Mouse (Mus musculus) cerebellum, adult 11 months (tissue): ENCODE measurements around the gene Pnliprp1.
A peak's percentile ranks its signal among the peaks of the same experiment; 100 is the strongest.

Source experiments
- DNase-seq: peaks from one replicate; pipeline ENCODE4 v3.0.0; 2022

Gene Pnliprp1

GRCm38 (mm10) chr19:58728445-58729031, at the start of gene Pnliprp1:
TSS of gene Pnliprp1 (plus strand) at chr19:58728887.
- DNase-seq = no peak

- no peak for DNase-seq
These were observed 39.8 kb upstream of the Pnliprp1 start for GRCm38 (mm10) chr19:58688933-58689332.

GRCm38 (mm10) chr19:58695314-58695713, 33.4 kb upstream of the Pnliprp1 start:
- no peak for DNase-seq

DNA sequence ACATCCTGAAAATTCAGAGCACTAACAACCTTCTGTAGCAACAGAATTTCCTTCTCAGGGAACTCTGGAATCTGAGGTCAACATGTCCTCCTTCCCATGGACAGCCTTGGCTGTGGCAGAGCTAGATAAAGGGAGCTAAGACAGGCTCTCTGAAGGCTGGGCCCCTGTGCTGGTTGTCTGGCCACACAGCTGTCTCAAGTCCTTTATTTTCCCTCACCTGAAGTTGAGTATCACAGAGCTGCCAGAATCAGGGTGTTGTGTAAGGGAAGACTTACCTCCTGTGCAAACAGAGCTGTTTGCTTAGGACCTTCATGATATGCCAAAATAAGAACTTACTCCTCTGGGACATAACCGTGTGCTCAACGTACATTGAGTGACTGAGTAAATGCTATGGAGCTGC, 32.5 kb upstream of the Pnliprp1 start:
- DNase-seq = no peak

GRCm38 (mm10) chr19:58704556-58704955, 24.1 kb upstream of the Pnliprp1 start:
- no peak for DNase-seq

- DNase-seq = no peak
These were observed 20.1 kb upstream of the Pnliprp1 start for GRCm38 (mm10) chr19:58708611-58709010.

DNA sequence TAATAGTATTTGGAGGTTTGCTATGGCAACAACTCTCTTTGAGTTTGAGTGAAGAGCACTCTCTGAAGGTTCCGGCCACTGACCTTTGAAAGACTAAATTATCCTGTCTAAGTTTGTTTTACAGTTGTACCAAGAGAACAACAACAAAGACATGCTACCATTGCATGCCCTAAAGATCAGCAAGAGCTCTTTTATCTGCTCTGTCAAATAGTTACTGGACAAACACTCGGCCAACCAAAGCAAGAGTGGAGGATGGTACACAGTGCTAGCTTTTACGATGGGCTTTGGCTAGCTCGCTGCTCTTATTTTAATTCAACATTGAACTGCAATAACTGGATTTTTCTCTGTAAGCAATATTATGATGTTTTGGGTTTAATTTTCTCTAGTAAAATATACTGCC, 10.8 kb upstream of the Pnliprp1 start:
- no peak for DNase-seq

DNA sequence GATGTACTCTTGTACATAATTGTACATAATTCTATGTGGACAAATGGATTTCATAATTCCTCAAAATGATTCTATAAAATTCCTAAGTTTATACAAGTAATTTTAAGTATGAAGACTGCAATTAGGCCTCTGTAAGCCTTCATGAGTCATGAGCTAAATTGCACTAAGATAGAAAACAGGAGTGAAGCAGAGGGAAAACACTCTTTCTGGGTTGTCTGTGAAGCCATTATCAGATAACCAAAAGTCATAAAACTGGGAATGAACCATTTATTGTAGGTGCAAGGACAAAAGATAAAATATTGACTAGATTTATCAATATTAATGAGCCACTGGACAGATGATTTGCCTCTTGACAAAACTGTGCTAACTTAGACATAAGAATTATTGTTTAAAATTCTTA, 8.2 kb upstream of the Pnliprp1 start:
- DNase-seq = no peak

DNA sequence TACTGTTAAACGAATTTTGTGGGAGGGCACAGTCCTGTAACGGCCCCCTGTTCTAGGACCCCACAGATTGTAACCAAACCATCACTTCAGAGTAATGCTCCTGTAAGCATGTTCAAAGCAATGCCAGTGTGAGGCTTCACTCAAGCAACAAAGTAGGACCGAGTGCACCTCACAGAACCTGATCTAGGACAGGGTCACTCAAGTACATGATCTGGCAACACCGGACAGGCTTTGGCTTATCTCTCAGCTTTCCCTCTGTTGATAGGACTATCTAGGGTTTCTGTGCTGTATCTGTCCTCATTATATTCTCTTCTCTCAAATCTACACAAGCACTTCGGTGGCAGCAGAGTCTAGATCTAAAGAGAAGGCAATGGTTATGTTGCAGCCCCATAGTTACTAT, 2.1 kb upstream of the Pnliprp1 start:
- no peak for DNase-seq

- DNase-seq = no peak
These were observed 931 bp upstream of the Pnliprp1 start for GRCm38 (mm10) chr19:58727756-58728155.

- no peak for DNase-seq
These were observed 4.5 kb downstream of the Pnliprp1 start for GRCm38 (mm10) chr19:58733216-58733615.

- DNase-seq = no peak
These were observed 9.4 kb downstream of the Pnliprp1 start for GRCm38 (mm10) chr19:58738111-58738510.

- no peak for DNase-seq
These were observed 12.3 kb downstream of the Pnliprp1 start for GRCm38 (mm10) chr19:58741036-58741435.

- no peak for DNase-seq
These were observed 14.0 kb downstream of the Pnliprp1 start for GRCm38 (mm10) chr19:58742711-58743110.

GRCm38 (mm10) chr19:58743736-58744135, 15.0 kb downstream of the Pnliprp1 start:
- DNase-seq = no peak

GRCm38 (mm10) chr19:58747498-58748000, 18.9 kb downstream of the Pnliprp1 start:
- no peak for DNase-seq

GRCm38 (mm10) chr19:58750822-58751221, 22.1 kb downstream of the Pnliprp1 start:
- DNase-seq = no peak

DNA sequence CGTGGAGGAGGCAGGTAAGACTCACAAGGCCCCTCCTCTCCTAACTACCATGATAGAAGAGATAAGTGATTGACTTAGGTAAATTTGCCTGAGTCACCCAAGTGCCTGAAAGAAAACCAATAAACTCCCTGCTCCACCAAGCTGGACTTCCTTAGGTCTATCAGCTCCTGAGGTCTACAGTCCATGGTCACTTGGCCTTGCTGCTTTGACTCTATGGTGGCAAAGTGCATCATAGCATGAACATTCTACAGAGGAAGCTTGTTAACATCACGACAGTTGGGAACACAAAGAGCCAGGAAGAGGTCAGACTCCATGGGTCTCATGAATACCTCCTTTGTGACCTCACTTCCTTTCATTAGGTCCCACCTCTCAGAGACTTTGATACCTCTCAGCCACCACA, 22.8 kb downstream of the Pnliprp1 start:
- DNase-seq = no peak

- DNase-seq = no peak
These were observed 30.2 kb downstream of the Pnliprp1 start for GRCm38 (mm10) chr19:58758871-58759270.

DNA sequence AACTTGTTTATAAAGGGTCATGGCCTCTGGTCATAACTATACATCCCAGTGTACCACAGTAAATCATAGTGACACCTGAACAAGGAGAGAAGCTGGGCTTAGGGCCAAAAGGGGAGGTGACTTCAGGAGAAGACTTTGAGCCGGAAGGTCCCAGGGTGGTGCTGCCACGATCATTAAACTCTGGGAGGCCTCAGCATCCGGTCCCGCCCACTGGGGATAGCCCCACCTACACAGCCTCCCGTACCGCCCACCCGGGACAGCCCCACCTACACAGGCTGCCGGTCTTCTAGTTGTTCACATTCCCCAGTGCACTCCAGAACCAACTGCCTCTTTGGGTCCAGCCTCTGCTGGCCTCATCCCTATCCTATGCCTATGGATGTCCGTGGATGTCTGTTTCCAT, 30.7 kb downstream of the Pnliprp1 start, which contains the start of gene Pnliprp2:
Gene Pnliprp2 (plus strand): TSS at position 297 of the 400 bp plus-strand sequence.
- no peak for DNase-seq

DNA sequence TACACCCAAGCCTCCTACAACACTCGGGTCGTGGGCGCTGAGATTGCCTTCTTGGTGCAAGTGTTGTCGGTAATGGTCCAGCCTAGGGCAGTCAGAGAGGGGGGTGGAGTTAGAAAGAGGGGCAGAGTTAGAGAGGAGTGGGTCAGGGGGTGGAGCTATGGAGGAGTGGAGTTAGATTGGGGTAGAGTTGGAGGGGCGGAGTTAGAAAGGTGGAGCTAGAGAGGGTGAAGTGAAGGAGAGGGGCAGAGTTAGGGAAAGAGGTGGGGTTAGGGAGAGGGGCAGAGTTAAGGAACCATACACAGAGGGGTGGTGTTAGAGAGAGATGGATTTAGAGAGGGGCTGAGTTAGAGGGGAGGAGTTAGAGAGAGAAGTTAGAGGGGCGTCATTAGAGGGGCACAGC, 33.6 kb downstream of the Pnliprp1 start:
- DNase-seq = no peak

DNA sequence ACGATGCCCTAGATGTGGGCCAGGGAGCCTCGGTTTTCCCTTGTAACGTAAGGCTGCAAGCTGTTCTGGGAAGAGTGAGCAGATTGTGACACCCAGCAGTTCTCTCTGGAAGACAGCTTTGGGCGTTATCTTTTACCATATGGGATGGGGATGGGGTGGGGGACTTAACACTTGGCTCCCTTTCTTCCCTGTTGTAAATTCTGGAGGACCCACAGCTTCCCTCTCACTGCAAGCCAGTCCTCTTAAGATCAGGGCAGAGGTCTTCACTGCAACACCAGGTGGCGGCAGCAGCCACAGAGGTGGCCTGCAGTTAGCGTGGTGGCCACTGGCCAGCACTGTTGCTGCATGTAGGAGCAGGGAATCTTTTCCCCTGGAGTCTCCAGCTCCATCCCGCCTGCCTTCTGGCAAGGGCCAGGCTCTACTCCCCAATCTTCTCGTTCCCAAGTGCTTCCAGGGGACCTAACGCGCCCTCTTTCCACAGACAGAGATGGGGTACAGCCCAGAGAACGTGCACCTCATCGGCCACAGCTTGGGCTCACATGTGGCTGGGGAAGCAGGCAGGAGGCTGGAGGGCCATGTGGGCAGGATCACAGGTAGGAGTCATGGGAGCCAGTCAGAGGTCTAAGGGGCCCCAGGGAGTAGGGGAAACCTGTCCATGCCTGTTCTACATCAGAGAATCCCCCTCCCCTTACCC, 34.3 kb downstream of the Pnliprp1 start:
- peak; percentile 8 for DNase-seq

DNA sequence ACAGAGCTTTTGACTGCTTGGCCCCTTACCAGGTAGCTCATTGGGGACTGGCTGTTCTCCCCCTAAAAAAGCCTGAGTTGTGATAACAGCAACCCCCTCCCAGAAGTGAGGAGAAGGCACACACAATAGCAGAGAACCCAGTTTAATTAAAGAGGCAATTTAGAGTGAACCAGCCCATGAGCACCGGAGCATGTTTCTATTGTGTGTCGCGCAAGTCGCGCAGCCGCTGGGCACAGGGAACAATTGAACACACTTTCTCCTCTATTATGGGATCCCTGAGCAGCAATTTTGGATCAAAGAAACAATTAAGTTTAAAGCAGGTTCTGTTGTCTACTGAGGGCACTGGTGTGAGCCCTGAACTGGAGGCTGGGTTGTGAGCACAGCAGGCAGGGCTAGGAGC, 38.6 kb downstream of the Pnliprp1 start:
- no peak for DNase-seq

DNA sequence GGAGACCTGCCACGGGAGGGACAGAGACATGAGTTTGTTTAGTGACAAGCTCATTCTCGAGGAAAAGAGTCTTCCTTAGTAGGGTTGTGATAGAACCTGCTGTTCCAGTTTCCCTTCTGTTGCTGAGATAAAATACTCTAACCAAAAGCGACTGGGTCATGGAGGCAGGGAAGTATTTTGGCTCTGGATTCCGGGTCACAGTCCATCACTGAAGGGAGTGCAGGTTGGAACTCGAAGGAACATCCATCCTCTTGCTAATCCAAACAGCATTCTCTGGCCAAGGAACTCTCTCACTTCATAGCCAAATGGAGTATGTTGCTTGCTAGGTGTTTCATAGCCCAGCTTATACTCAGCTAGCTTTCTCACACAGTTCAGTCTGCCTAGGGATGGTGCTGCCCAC, 47.8 kb downstream of the Pnliprp1 start:
- no peak for DNase-seq

DNA sequence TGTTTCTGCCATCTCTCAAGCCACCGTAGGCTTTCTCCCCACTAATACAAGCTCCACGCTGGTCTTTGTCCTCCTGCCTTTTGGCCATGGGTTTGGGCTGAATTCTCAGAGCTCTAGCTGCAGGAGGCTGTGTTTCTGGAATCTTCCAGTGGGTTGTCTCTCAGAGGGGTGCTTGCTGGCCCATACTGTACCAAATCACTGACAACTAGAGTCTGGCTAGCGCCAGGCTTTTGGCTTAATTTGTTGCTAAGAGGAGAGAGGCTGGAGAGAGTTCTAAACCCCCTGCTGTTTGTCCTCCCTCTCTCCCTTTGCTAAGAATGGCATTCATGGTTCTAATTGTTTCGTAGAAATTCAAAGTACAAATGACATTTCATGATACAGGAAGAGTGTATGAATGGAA, 52.9 kb downstream of the Pnliprp1 start:
- DNase-seq = no peak
